Mouse (Mus musculus) natural killer cell, adult 2 months (primary cell): Measurements from ENCODE around the gene Prkar2b.

ENCODE experiments used
- DNase-seq, 2 experiments: peaks; one replicate each; pipeline ENCODE4 v3.0.0; 2022; ENCODE audit warnings: low spot score in 2 of 2

The Prkar2b gene

GRCm38 (mm10) chr12:31925343-31925742, 135.8 kb downstream of the Prkar2b start:
- DNase-seq = no peak

DNA sequence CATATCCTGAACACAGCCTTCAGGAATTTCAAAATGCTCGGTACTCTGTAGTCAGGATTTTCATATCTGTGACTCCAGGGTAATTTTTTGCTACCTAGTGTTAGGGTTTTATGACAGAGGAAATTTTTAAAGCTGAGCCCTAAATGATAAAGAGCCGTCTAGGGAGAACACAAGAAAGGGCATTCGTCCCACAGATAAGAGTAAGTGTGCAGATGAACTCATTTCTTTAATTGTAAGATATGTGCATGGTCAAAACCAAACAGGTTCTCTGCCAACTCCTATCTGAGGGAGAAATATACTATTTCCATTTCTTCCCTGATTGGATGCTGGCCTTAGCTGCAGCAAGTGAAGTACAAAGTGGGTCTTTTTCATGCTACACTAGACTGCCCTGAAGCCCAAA, 137.0 kb downstream of the Prkar2b start:
- no peak for DNase-seq

DNA sequence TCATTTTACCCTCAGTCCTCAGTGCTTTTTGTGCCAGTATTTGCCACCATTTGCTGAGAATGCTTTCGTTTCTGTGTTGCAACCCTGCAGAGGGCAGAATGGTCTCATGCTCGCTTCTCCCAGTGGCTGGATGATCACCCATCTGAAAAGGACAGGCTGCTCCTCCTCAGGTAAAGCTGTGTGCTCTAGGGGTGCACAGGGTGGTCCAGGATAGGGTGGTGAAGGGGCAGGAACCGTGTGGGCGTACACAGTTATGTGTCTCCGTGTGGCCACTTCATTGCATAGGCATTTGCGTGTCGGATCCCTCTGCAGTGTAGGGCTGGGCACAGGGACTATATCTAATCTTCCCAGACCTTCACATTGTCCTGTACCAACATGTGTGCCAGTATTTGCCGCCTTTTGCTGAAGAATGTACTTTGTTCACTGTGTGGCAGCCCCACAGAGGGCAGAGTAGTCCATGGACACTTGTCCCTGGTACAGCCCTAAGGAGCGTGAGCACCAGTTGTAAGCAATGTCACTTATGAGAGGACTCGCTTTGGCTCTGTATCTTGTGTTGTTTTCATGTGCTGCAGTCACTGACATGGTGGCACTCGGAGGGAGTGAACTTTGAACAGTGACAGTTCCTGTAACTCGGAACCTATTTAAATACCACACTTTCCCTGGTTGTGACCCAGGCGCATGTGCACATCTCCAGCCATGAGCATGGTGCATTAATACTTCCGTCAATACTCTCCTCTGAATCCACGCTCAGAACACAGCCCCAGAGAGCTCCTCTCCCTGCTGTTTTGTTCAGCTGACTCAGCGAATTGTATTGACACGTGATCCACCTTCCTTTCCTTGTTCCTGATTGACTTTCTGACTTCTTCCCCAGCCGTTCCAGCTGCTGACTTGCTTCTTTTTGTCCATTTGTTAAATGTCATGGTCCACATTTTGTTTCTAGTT, 140.4 kb downstream of the Prkar2b start:
- no peak for DNase-seq

GRCm38 (mm10) chr12:31917245-31917644, 143.9 kb downstream of the Prkar2b start:
- no peak for DNase-seq

GRCm38 (mm10) chr12:31916691-31917090, 144.4 kb downstream of the Prkar2b start:
- no peak for DNase-seq

DNA sequence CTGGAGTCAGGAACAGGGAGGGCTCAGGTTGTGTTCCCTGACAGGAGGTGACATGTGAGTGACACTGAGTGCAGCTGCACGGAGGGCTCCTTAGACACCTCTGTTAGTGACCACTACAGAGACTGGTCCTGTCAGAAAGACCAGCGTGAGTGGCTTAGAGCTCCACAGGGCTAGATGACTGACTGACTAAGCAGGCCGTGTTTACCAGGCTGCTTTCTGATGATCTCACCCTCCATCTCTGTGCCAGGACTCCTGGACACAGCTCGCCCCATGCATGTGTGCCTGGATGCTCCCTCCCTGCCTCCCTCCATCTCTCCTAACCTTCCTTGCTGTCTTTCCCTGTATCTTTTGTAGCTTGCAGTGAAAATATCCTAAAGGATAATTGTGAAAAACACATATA, 147.5 kb downstream of the Prkar2b start:
- DNase-seq = no peak

- no peak for DNase-seq
These were observed 148.0 kb downstream of the Prkar2b start for GRCm38 (mm10) chr12:31912966-31913551.
